Mouse (Mus musculus): ENCODE data around the gene Ptprr.

- TF ChIP-seq CTCF (IDR thresholded peaks at IDR 0.05; ENCODE audit: borderline replicate concordance, control insufficient read depth, extremely low read depth, insufficient read depth, low read length, poor library complexity): no peak
- TF ChIP-seq POLR2A (IDR thresholded peaks at IDR 0.05; ENCODE audit: control insufficient read depth, extremely low read depth, insufficient read depth, low read length, poor library complexity): no peak
These were observed 96.0 kb downstream of the Ptprr start, which contains the start of gene 4933416C03Rik for GRCm38 (mm10) chr10:116113867-116114474.

All from thymus, adult 2 months (tissue).